Mouse (Mus musculus) embryonic facial prominence, embryonic 13.5 days (tissue): ENCODE results near the gene Pdlim1. TPM values are rescaled to one million over a fixed set of nuclear protein-coding genes. Genes with fewer than 3 reads are reported as not detected.

Experiments
- ATAC-seq: fragments of 200-750 bp; cut with Nextera tagmentation; 2 replicates; pipeline ENCODE4 v1.8.0; 2017; ENCODE audit warnings: low read depth; ENCODE audit not compliant: insufficient number of reproducible peaks, insufficient read depth, low FRiP score, low TSS enrichment
- H3K27ac ChIP-seq: fragments of 300-500 bp; sonication (generic); 2 replicates; pipeline ENCODE4 v1.5.1; 2015; ENCODE audit warnings: moderate library complexity, mild to moderate bottlenecking, inconsistent platforms
- H3K27me3 ChIP-seq: fragments of 300-500 bp; sonication (generic); 2 replicates; pipeline ENCODE4 v1.6.1; 2015; ENCODE audit warnings: mild to moderate bottlenecking, inconsistent platforms
- H3K36me3 ChIP-seq: fragments of 300-500 bp; sonication (generic); 2 replicates; pipeline ENCODE4 v1.6.1; 2015; ENCODE audit warnings: mild to moderate bottlenecking, inconsistent platforms
- H3K4me1 ChIP-seq: fragments of 300-500 bp; sonication (generic); 2 replicates; pipeline ENCODE4 v1.6.1; 2015; ENCODE audit warnings: inconsistent platforms
- H3K4me2 ChIP-seq: fragments of 300-500 bp; sonication (generic); 2 replicates; pipeline ENCODE4 v1.6.1; 2015; ENCODE audit warnings: moderate library complexity, mild to moderate bottlenecking, inconsistent platforms
- H3K4me3 ChIP-seq: fragments of 300-500 bp; sonication (generic); 2 replicates; pipeline ENCODE4 v1.5.1; 2015; ENCODE audit warnings: mild to moderate bottlenecking, inconsistent platforms
- H3K9ac ChIP-seq: fragments of 300-500 bp; sonication (generic); 2 replicates; pipeline ENCODE4 v1.6.1; 2015; ENCODE audit warnings: mild to moderate bottlenecking, inconsistent platforms
- H3K9me3 ChIP-seq: fragments of 300-500 bp; sonication (generic); 2 replicates; pipeline ENCODE4 v1.6.1; 2016; ENCODE audit warnings: inconsistent platforms
- WGBS: fragments of 180-500 bp; shearing (Covaris S2); methylation state at CpG from one replicate; pipeline ENCODE4 v1.1.7; 2015; ENCODE audit warnings: mixed read lengths; 5-methylcytosine and 5-hydroxymethylcytosine counted together
- polyA plus RNA-seq: library from polyadenylated mRNA; unstranded; fragments of >200 nt; fragmentation: Nextera tagmentation; extraction: Ambion mirVana; gene quantifications from 2 replicates; pipeline ENCODE4 v1.2.1, GENCODE M21; 2015

Pdlim1 gene
- polyA plus RNA-seq, 1 experiment from 2014 or later, result 154 TPM

- no peaks in the 10 kb centered on the region for H3K36me3 ChIP-seq
- H3K4me3 ChIP-seq, result no peak within 1 kb of the TSS
- H3K27ac ChIP-seq, result no peak within 1 kb of the TSS
- H3K27me3 ChIP-seq, result no peaks in the 10 kb centered on the region
- H3K4me2 ChIP-seq, result no peak within 1 kb of the TSS
- 78% methylated on average over 5 of the region's 5 CpGs for WGBS
- ATAC-seq, result no peak
- H3K9me3 ChIP-seq, result no peaks in the 10 kb centered on the region
- H3K9ac ChIP-seq, result no peak within 1 kb of the TSS
- H3K4me1 ChIP-seq, result no peaks in the 10 kb centered on the region
Measured at GRCm38 (mm10) chr19:40187160-40187559, 84.5 kb downstream of the Pdlim1 start, which contains the start of gene Cyp2c70. Gene Cyp2c70 (minus strand): TSS chr19:40187333.

GRCm38 (mm10) chr19:40183600-40183999 is 88.0 kb downstream of the Pdlim1 start:
- H3K9me3 ChIP-seq, result no peaks in the 10 kb centered on the region

GRCm38 (mm10) chr19:40178311-40178710 is 93.3 kb downstream of the Pdlim1 start:
- no peaks in the 10 kb centered on the region for H3K9me3 ChIP-seq
- no peaks in the 10 kb centered on the region for H3K27me3 ChIP-seq
- no peak overlapping the region for H3K4me3 ChIP-seq
- H3K27ac ChIP-seq, result no peak overlapping the region
- ATAC-seq, result no peak
- H3K9ac ChIP-seq, result no peak overlapping the region
- H3K4me1 ChIP-seq, result no peaks in the 10 kb centered on the region
- H3K4me2 ChIP-seq, result no peak overlapping the region
- WGBS, result 66% methylated on average over 4 of the region's 4 CpGs
- no peaks in the 10 kb centered on the region for H3K36me3 ChIP-seq

More at GRCm38 (mm10) chr19:40183600-40183999, 88.0 kb downstream of the Pdlim1 start:
- no peak overlapping the region for H3K4me3 ChIP-seq
- H3K9ac ChIP-seq, result no peak overlapping the region
- no peak overlapping the region for H3K4me2 ChIP-seq
- no peak for ATAC-seq
- H3K36me3 ChIP-seq, result no peaks in the 10 kb centered on the region
- no peaks in the 10 kb centered on the region for H3K27me3 ChIP-seq
- no peak overlapping the region for H3K27ac ChIP-seq
- WGBS, result 92% methylated on average over 5 of the region's 5 CpGs
- no peaks in the 10 kb centered on the region for H3K4me1 ChIP-seq

Other genes with a start within 250 kb of the Pdlim1 start
- gene Cyp2c54, start 198.0 kb downstream of the Pdlim1 start, polyA plus RNA-seq, result not detected in 2 replicates
- not detected in 2 replicates for gene Cyp2c50, start 182.2 kb downstream of the Pdlim1 start, polyA plus RNA-seq
- gene Cyp2c70, start 84.5 kb downstream of the Pdlim1 start, polyA plus RNA-seq, result 0.54 TPM in 1 of 2 replicates, not detected in the other
- gene Sorbs1, start 241.9 kb upstream of the Pdlim1 start, polyA plus RNA-seq, result 37.7 and 47.6 TPM in 2 replicates